Mouse (Mus musculus) spleen, adult 12 weeks (tissue): ENCODE data around the gene Ak5.
"Not testable (repeated sequence)": the region's sequence is repeated elsewhere in the genome, so short reads cannot be mapped to it uniquely, and the experiment has no call there.

Source experiments
- DNase-seq: peaks from one replicate; pipeline ENCODE4 v3.0.0; 2022; ENCODE audit warnings: low spot score

The Ak5 gene

DNA sequence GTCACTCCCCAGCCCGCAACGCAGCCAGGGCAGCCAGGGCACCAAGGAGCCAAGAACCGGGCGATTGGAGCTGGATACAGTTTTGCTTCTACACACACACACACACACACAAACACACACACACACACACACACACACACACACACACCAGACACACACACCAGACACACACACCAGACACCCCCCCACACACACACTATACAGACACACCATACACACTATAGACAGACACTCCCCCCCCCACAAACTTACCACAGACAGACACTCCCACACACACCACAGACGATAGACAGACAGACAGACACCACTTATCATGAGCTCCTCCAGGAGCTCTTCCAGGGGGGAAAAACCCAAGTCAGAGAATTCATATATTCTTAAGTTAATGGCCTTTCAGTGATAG is at the start of gene Ak5:
TSS of gene Ak5 (minus strand) at position 122 of the 400 bp plus-strand sequence.
- DNase-seq = no peak

DNA sequence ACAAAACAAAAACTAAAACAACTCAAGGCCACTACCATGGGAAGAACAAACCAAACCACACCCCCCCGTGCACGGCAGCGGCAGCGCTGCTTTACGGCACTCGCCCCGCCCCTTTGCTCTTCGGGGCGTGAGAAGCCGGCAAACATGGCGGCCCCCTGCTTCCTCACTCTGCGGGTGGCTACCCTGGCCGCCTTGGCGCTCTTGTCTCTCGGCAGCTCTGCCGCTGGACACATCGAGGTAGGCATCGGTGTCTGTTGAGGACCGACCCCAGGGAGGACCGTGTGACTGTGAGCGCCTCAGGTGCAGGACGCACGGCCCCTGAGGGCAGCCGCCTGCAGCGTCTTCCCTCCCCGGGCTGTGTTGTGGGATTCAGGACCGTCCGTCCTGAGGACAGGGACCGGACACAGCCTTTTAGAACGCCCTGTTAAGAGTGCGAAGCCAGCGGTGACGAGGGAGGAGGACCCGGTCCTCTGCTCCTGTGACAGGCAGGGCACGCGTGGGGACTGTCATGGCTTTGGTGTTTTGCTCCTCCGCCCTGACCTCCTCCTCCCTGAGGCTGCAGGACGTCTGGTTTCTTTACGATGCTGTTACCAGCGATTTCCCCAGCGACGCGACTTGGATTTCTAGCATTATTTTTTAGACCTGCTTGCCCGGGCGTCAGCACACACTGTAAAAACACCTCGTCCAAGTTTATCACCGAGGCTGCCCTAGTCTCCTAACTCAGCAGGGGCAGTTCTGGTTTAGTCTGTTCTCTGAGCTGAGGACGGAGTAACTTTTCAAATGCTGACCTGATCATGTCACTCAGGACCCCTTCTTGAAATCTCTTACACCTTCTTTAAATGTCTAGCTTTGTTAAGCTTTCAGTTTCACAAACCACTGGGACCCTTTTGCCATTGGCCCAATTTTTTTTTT is 46.1 kb upstream of the Ak5 start, which contains the start of gene Pigk:
TSS of gene Pigk (plus strand) at position 110 of the 912 bp plus-strand sequence.
- peak; percentile 94 for DNase-seq

DNA sequence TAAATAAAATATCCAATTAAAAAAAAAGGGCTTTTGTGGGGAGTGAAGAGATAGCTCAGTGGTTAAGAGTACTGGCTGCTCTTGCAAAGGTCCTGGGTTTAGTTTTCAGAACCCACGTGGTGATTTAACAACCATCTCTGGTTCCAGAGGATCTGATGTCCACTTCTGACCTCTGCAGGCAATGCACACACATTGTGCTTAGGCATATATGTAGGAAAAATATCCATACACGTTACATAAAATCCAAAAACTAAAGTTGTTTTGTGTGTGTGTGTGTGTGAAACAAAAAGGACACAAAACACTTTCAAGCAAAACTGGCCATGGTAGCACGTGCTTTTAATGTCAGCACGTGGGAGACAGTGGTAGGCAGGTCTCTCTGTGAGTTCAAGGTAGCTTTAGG is 44.8 kb upstream of the Ak5 start:
- no peak for DNase-seq

DNA sequence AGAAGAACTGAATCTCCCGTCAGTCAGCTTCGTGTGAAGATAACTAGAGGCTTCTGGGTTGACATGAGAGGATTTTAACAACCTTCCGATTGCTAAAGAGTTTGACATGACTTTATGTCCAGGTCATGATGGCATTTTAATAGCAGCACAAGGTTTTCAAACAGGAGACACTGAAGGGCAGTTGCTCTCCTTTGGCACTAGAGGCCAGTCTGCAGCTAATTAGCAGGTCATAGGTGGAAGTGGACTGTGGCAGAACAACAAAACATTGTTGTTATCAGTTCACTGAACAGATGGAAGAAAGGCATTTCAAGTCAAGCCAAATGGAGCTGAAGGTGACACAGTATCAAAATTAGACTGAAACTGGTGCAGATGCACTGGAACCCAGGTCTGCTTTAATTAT is 41.8 kb upstream of the Ak5 start:
- DNase-seq = no peak

DNA sequence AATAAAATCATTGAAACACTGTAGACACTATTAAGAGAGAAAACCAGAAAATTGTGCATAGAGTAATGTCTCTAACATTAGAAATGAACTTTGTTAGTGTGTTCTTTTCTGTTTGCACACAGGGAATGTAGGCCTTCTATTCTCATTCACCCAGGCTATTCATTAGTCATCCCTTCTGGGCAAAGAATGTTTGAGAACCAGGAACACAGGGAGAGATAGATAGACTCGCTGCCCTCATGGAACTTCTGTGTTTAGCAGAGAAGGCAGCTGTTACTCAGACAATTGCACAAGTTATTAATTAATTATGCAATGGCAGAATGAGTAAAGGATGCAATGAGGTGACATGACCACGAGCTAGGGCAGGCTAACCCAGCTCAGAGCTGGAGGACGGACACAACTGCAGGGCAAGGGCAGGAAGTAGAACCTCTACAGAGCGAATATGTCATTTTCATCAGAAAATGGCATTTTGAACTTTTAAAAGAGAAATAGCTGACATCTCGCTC is 39.2 kb upstream of the Ak5 start:
- no peak for DNase-seq

DNA sequence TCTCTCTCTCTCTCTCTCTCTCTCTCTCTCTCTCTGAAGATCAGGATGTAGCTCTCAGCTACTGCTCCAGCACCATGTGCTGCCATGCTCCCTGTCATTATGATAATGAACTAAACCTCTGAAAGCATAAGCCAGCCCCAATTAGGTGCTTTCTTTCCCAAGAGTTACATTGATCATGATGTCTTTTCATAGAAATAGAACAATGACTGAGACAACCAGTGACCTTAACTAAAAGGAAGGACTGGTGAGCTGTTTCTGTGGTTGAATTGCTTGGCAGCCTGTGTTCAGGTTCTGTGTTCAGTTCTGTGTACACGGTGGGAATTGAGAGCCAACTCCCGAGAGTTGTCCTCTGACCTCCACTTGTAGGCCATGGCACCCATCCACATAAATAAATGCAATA is 38.7 kb upstream of the Ak5 start:
- no peak for DNase-seq

DNA sequence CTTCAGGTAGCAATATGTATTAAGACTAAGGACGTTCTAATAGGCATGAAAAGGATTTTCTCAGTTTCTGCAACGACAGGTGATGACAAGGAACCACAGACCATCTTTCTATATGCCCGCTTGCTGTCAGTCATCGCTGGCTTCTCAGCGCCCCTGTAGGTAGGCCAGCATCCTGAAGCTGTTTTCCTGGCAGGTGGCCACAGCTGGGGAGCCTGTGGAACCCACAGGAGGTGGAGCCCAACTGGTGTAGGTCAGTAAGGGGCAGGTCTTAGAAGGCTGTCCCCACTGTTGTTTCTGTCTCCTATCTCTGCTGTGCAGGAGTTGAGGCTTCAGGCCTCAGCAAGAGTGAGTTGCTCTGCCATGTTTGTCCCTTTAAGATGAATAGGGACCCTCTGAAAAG is 37.7 kb upstream of the Ak5 start:
- DNase-seq = no peak

DNA sequence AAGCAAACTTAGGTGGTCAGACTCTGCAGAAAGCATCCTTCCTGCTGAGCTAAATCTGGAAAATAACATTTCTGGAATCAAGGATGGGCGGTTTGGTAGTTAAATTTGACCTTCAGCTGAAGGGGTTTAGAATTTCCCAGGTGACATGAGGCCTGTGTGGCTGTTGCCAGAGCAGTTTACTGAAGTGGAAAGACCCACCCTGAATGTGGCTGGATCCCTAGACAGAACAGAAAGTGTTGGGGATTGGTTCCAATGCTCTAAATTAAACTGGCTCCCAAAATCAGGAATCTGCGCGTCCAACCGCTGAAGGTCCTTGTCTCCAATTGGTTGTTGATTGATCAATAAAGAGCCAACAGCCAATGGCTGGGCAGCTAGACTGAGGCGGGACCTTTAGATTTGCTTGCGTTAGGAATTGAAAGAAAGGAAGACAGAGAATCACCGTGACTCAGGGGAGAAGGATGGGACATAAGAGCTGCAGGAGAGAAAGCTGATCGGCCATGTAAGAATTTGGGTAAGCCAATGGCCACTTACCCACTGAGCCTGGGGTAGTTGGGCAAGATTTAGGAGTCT is 34.2 kb upstream of the Ak5 start:
- no peak for DNase-seq

DNA sequence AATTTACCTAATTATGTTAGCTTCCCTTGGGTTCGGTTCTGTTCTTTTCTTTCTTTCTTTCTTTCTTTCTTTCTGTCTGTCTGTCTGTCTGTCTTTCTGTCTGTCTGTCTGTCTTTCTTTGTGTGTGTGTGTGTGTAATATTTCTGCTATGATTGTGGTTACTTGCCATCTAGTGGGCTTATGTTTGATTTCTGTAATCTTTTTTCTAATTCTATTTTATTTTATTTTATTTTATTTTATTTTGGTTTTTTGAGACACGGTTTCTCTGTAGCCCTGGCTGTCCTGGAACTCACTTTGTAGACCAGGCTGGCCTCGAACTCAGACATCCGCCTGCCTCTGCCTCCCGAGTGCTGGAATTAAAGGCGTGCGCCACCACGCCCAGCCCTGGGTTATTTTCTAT is 33.4 kb upstream of the Ak5 start:
- DNase-seq = not testable (repeated sequence)

DNA sequence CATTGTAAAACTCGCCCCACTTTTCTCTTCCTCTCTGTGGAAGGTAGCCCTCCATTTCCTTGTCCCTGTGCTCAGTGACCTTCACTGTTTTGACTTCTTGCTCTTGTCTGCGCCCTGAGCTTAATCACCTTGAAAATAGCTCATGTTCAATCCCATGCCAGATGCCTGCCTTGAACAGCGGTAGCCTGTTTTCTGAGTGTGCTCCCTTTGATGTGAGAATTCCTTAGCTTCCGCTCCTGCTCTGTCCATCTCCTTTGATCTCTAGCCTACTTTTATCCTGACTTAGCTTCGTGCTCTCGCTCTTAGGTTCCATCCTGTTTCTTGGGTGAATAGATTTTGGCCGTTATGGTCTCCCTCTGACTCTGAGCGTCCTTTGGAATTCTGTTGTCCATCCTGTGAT is 31.1 kb upstream of the Ak5 start:
- DNase-seq = no peak

DNA sequence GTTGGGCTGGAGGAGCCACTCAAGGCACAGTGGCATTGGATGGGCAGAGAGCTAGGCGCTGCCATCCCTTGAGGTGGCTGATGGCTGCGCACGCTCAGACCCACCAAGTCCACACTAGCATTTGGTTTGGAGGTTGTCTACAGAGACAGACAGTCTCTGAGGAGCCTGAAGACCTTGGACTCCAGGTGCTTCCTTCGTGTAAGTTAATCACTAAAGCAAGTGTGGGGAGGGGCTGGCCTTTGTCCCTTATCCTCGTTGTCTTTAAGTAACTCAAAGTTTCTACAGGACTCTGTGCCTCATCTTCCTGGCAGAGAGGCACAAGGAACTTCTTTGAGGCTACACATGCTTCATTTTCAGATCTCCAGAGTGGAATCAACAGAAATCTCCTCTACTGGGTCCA is 29.9 kb upstream of the Ak5 start:
- no peak for DNase-seq

DNA sequence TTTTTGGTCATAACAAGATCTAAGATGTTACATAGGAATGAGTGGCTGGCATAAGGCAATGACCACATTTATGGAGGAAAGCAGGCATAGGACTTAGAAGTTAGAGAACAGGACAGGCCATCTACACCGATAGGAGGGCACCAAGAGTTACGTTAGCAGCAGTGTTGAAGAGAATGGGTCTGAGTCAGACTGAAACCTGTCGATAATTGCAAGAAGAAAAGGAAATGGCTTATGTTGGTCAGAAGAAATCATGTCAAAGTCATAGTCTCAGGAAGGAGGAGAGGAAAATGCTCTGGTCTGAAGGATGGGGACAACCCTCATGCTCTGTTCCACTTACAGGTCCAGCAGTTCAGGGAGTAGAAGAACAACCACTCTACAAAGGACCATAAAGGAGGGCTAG is 26.8 kb upstream of the Ak5 start:
- DNase-seq = no peak

DNA sequence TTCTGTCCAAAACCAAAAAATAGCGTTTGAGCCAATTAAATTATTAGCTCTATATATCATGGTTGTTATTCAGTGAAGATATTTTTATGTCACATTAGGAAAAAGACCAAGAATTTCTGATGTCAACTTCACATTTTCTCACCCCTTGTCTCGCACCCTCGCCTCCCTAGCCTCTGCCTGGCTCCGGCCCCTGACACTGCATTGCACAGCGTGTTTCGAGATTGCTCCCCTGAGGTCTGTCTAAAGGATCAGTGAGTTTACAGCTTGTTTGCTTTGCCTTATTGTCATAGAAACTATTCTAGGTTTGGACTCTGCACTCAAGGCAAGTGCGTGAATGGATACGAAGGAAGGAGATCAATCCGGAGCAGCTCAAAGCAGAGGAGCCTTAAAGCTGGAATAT is 20.9 kb upstream of the Ak5 start:
- no peak for DNase-seq

DNA sequence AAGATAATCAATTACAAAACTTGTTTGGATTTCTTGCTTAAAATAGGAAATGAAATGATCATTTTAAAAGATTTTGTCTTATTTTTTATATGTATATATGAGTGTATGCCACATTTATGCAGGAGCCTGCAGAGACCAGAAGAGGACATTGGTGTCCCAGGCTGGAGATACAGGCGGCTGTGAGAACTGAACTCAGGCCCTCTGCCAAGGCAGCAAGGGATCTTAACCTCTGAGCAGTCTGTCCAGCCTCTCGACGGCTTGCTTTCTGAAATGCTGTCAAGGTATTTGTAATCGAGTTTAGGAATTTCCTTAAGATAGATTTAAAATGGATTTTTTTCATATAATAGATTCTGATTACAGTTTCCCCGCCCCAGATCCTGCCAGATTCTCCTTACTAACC is 20.4 kb upstream of the Ak5 start:
- DNase-seq = no peak

DNA sequence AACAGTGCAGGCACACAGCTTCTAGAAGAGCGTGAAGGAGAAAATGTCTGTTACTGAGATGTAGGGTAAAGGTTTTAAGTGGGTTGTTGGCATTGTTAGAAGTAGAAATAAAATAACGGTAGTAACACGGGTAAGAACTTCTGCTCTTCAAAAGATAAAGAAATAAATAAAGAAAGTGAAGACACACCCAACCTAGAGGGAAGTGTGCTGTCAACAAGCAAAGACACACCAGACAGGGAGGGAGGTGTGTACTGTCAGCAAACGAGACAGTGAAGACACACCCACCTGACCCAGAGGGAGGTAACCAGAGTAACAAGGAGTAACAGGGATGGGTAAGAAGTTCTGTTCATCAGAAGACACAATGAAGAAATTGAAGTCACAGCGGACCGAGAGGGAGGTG is 6.5 kb upstream of the Ak5 start:
- DNase-seq = no peak

DNA sequence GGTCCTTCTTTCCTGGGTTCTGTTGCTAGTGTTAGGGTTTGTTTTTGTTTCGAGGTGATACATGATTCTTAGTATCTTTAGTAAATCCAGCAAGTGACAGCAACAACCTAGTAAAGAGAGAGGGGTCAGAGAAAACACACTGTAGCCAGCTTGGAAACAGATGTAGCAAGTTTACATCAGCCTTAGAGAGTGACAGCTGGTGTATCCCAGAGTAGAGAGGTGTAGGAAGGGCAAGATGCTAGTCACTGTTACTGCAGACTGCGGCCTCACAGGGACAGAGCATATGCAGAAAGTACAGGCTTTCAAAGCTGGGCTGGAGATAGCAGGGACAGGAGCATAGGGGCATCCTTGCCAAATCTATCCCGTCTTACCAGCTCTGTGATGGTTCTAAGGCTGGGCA is 1.6 kb upstream of the Ak5 start:
- no peak for DNase-seq

DNA sequence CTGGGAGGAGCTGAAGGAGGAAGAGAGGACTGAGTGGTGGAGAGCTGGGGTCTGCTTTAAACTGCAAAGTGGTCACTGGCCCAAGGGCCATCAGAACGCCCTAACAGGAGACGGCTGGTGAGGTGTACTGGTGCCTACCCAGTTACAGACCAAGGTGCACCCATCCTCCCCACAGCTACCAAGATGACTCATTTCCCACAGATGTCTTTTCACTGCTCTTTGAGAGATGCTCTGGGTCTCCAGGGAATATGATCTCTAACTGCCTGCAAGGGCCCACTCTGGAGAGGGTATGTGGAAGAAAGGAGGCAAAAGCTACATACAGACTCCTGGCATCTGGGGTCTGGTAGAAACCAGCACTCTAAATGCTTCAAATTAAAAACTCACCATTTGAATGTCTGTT is 633 bp upstream of the Ak5 start:
- DNase-seq = no peak

DNA sequence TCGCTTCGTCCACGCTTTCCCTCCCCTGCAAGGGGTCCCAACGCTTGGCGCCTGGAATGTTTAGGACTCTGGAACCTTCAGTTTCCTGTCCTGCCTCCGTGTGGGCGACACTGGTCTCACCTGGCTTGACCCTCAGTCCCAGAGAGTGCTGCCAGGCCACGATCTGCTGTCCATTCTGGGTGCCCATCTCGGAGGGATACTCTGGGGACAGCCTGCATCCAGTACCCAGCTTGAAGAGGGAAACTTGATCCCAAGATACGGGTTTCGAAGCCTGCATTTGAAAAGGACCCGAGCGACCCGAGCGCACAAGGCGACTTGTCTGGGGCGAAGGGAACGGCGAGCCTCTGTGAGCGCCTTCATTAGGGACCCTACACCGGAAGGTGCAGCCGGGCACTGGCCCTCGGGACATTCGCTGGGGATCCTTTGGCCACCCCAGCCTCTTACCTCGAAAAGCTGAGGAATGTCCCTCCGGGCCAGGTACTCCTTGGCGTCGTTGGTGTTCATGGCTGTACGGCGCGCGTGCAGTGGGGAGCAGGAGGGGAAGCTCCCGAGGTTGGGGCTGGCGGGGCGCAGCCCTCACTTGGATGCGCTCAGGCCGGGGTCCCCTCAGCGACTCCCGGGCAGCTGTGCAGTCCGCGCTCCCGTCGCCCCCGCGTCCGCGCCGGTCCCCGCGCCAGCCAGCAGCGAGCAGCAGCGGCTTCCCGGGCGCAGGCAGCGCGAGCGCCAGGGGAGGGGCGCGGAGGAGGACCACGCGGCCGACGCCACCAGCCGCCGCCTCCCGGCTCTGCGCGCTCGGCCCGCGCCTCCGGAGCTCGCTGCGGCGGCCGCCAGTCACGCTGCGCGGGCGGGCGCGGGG is 576 bp downstream of the Ak5 start:
- no peak for DNase-seq

DNA sequence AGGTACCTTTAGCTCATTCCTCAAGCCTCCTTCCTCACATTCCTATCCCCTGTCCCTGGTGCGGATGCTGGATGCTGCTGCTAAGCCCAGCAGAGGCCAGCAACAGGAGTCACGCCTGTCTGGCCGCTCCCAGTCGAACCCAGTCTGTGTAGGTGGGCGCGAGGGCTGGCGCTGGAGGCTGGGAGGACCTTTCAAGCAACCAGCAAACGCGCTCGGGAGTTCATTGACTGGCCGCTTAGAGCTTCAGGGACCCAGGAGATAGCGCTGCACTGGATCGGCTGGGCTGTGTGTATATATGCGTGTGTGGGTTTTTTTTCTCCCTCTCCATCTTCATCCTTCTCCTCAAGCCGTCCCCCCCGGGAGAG is 1.2 kb downstream of the Ak5 start:
- no peak for DNase-seq

DNA sequence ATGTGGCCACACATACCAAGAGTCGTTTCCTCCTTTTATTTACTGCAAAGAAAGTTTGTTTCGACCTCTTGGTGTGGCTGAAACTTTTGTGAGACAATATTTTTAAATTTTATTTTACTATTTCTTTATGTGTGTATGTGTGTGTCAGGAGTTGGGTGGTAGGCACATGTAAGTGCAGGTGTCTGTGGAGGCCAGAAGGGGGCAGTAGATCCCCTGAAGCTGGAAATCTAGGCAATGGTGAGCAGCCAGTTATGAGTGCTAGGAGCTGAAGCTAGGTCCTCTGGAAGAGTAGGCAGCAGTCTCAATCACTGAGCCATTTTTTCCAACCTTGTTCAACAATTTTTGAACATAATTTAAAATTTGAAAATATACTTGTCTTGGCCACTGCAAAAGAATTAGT is 9.6 kb downstream of the Ak5 start:
- DNase-seq = no peak

DNA sequence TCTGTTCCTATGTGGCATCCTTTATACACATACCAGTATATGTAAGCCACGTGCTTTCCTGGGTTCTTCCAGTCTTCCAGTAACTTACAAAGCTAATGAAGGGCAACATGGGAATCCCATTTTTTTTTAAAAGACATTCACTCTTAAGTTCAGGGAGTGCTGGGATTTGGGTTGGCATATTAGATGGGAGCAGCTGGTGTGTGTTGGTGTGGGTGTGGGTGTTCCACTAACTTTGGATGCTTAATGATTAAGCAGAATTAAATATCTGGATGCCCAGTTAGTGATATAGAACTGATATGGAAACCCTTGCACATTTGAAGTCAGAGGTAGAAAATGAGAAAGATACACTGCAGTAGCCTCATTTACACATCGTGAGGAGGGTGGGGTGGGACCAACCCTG is 16.2 kb downstream of the Ak5 start:
- no peak for DNase-seq

DNA sequence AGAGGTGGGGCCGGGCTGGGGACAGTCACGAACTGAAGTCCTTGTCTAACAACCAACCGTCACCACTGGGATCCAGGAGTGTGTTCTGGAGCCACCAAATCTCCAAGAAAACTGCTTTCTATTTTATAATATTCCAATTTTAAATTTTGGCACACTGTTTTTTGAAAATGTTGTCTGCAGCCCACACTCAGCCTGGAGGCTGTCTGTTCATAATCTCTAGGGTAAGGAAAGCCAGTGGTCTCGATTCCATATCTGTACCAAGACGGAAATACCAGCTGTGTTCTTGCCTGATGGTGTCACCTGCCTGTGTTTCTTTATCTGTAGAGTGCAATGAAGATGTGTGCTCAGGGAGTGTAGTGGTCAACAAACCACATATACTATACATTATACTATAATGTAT is 23.6 kb downstream of the Ak5 start:
- no peak for DNase-seq
